Mouse (Mus musculus): Measurements from ENCODE around the gene Mnx1.

The Mnx1 gene

GRCm38 (mm10) chr5:29478208-29479197 is at the start of gene Mnx1:
TSS of gene Mnx1 (minus strand) at chr5:29478470.
- DNase-seq (ENCODE audit: low read depth, low spot score): no peak

- DNase-seq (ENCODE audit: low read depth, low spot score): no peak
These were observed 38.2 kb upstream of the Mnx1 start for GRCm38 (mm10) chr5:29516432-29516831.

- no peak for DNase-seq (ENCODE audit: low read depth, low spot score)
These were observed 37.6 kb upstream of the Mnx1 start for GRCm38 (mm10) chr5:29515888-29516287.

- DNase-seq (ENCODE audit: low read depth, low spot score): no peak
These were observed 28.7 kb upstream of the Mnx1 start for GRCm38 (mm10) chr5:29507013-29507412.

GRCm38 (mm10) chr5:29487321-29487720 is 9.1 kb upstream of the Mnx1 start:
- DNase-seq (ENCODE audit: low read depth, low spot score): no peak

GRCm38 (mm10) chr5:29485941-29486320 is 7.7 kb upstream of the Mnx1 start:
- no peak for DNase-seq (ENCODE audit: low read depth, low spot score)

- no peak for DNase-seq (ENCODE audit: low read depth, low spot score)
These were observed 7.0 kb upstream of the Mnx1 start for GRCm38 (mm10) chr5:29484965-29485940.

GRCm38 (mm10) chr5:29483801-29484200 is 5.5 kb upstream of the Mnx1 start:
- DNase-seq (ENCODE audit: low read depth, low spot score): no peak

- DNase-seq (ENCODE audit: low read depth, low spot score): peak; percentile 66
These were observed 926 bp upstream of the Mnx1 start for GRCm38 (mm10) chr5:29479198-29479593.

DNA sequence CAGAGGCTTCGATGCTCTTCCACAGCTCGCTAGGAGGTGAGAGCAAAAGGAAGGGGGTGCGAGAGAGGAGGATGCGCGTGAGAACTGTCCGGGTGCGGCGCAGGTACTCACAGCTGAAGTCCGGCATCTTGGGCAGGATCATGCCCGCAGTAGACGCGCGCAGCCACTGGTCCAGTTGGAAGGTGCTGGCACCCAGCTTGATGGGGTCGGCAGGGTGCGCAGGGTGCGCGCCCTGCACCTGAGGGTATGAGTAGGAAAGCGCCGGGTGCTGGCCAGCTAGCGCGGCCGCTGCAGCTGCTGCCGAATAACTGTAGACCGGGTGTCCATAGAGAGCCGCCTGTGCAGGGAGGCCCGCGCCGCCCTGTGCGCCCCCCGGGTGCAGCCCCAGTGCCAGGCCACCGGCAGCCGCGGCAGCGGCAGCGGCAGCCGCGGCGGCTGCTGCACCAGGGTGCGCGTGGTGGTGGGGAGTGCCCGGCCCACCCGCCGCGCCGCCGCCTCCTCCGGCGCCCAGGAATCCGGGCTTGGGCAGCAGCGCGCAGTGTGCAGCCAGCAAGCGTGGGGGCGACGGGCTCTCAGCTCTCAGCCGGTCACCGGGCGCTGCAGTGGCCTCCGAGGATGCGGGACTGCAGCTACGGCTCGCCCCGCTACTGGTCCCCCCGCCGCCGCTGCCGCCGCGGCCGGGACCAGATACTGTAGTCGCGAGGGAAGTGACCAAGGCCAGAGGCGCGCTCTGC is 629 bp downstream of the Mnx1 start:
- no peak for DNase-seq (ENCODE audit: low read depth, low spot score)

- no peak for DNase-seq (ENCODE audit: low read depth, low spot score)
These were observed 2.2 kb downstream of the Mnx1 start for GRCm38 (mm10) chr5:29476021-29476420.

- no peak for DNase-seq (ENCODE audit: low read depth, low spot score)
These were observed 2.7 kb downstream of the Mnx1 start for GRCm38 (mm10) chr5:29475556-29475955.

GRCm38 (mm10) chr5:29475041-29475440 is 3.2 kb downstream of the Mnx1 start:
- DNase-seq (ENCODE audit: low read depth, low spot score): no peak

DNA sequence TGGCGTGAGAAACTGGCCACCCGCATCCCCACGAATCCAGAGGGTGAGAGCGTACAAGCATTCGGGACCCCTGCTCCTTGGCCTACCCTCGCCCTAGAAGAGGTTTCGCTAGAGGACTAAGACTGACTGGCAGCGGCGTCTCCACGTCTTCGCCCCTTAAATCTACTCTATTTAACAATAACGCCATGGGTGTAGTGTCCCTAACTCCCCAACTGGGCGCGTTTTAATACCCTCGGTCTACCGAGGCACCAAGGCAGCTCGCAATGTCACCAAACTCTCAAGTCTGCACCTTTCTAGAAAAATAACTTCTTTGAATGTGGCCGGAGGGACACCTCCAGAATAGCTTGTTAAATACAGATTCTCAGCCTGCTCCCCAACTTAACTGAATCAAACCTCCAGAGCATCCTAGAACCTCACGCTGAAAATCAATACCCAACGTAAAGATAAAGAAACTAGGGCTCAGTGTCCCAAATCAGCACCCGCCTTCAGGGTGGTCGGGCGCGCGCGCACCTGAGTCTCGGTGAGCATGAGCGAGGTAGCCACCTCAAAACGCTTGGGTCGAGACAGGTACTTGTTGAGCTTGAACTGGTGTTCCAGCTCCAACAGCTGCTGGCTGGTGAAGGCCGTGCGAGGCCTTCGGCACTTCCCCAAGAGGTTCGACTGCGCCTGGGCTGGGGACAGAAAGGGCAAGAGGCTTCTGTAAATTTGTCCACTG is 3.9 kb downstream of the Mnx1 start:
- DNase-seq (ENCODE audit: low read depth, low spot score): no peak

GRCm38 (mm10) chr5:29473551-29474245 is 4.6 kb downstream of the Mnx1 start:
- DNase-seq (ENCODE audit: low read depth, low spot score): no peak

DNA sequence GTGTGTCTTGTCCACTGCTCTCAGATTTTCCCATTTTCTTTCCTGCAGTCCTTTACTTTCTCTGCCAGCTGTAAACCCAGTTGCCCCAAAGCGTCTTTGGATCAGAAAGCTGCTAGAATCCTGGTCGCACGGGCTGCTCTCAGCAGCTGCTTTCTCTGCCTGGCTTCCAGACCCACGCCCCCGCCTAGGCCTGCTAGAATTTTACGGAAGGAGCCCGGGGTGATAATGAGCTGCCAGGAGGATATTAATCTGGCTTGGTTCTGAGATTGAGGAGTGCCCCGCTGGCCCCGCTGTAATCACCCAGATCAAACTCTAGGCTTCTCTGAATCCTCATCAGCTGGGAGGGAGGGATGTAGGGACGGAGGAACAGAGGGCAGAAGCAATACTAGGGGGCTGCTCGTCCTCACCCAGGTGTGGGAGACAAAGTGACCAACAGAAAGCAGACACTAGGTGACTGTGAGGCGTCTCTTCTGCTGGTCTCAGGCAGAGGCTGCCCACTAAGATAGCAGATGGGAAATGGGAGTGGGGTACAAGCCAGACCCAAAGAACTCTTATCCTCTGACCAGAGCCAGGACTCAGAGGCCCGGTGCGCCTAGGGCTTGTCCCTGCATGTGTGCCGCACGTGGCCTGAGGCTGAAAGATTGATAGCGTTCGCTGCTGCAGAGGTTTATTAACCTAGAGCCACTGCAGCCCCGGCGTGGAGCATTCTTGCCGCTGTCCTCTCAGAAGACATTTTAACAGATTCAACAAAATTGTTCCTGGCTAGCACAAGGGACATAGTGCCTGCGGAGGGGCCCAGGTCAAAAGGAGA is 6.2 kb downstream of the Mnx1 start:
- DNase-seq (ENCODE audit: low read depth, low spot score): peak; percentile 68

GRCm38 (mm10) chr5:29471396-29471795 is 6.9 kb downstream of the Mnx1 start:
- no peak for DNase-seq (ENCODE audit: low read depth, low spot score)

GRCm38 (mm10) chr5:29470851-29471394 is 7.3 kb downstream of the Mnx1 start:
- no peak for DNase-seq (ENCODE audit: low read depth, low spot score)

- DNase-seq (ENCODE audit: low read depth, low spot score): no peak
These were observed 8.0 kb downstream of the Mnx1 start for GRCm38 (mm10) chr5:29470271-29470670.
